Mouse (Mus musculus): Measurements from ENCODE around the gene Pappa.

Pappa gene

GRCm38 (mm10) chr4:65166288-65166835 lies 42.4 kb downstream of the Pappa start:
- no peak for DNase-seq (ENCODE audit: extremely low spot score, low spot score)

GRCm38 (mm10) chr4:65174505-65174904 lies 50.5 kb downstream of the Pappa start:
- DNase-seq (ENCODE audit: extremely low spot score, low spot score) = no peak

- no peak for DNase-seq (ENCODE audit: extremely low spot score, low spot score)
These were observed 54.2 kb downstream of the Pappa start for GRCm38 (mm10) chr4:65178146-65178545.

- no peak for DNase-seq (ENCODE audit: extremely low spot score, low spot score)
These were observed 63.3 kb downstream of the Pappa start for GRCm38 (mm10) chr4:65187236-65187635.

- no peak for DNase-seq (ENCODE audit: extremely low spot score, low spot score)
These were observed 63.7 kb downstream of the Pappa start for GRCm38 (mm10) chr4:65187716-65188115.

GRCm38 (mm10) chr4:65188921-65189485 lies 65.0 kb downstream of the Pappa start:
- no peak for DNase-seq (ENCODE audit: extremely low spot score, low spot score)

GRCm38 (mm10) chr4:65192810-65193209 lies 68.8 kb downstream of the Pappa start:
- DNase-seq (ENCODE audit: extremely low spot score, low spot score) = no peak

GRCm38 (mm10) chr4:65195971-65196370 lies 72.0 kb downstream of the Pappa start:
- no peak for DNase-seq (ENCODE audit: extremely low spot score, low spot score)

GRCm38 (mm10) chr4:65203666-65204065 lies 79.7 kb downstream of the Pappa start:
- DNase-seq (ENCODE audit: extremely low spot score, low spot score) = no peak

GRCm38 (mm10) chr4:65205446-65205845 lies 81.5 kb downstream of the Pappa start:
- no peak for DNase-seq (ENCODE audit: extremely low spot score, low spot score)

- DNase-seq (ENCODE audit: extremely low spot score, low spot score) = no peak
These were observed 85.5 kb downstream of the Pappa start for GRCm38 (mm10) chr4:65209369-65210015.

- no peak for DNase-seq (ENCODE audit: extremely low spot score, low spot score)
These were observed 92.7 kb downstream of the Pappa start for GRCm38 (mm10) chr4:65216682-65217081.

- DNase-seq (ENCODE audit: extremely low spot score, low spot score) = peak; percentile 16
These were observed 93.8 kb downstream of the Pappa start for GRCm38 (mm10) chr4:65217651-65218364.

GRCm38 (mm10) chr4:65223901-65224300 lies 99.9 kb downstream of the Pappa start:
- DNase-seq (ENCODE audit: extremely low spot score, low spot score) = no peak

GRCm38 (mm10) chr4:65238540-65238998 lies 114.6 kb downstream of the Pappa start:
- DNase-seq (ENCODE audit: extremely low spot score, low spot score) = peak; percentile 51

GRCm38 (mm10) chr4:65242434-65242931 lies 118.5 kb downstream of the Pappa start:
- DNase-seq (ENCODE audit: extremely low spot score, low spot score) = peak; percentile 25

GRCm38 (mm10) chr4:65243245-65243644 lies 119.3 kb downstream of the Pappa start:
- DNase-seq (ENCODE audit: extremely low spot score, low spot score) = peak; percentile 47

GRCm38 (mm10) chr4:65245015-65245414 lies 121.0 kb downstream of the Pappa start:
- no peak for DNase-seq (ENCODE audit: extremely low spot score, low spot score)

- peak; percentile 35 for DNase-seq (ENCODE audit: extremely low spot score, low spot score)
These were observed 121.5 kb downstream of the Pappa start for GRCm38 (mm10) chr4:65245440-65245839.

- no peak for DNase-seq (ENCODE audit: extremely low spot score, low spot score)
These were observed 128.2 kb downstream of the Pappa start for GRCm38 (mm10) chr4:65252193-65252592.

GRCm38 (mm10) chr4:65254073-65254472 lies 130.1 kb downstream of the Pappa start:
- DNase-seq (ENCODE audit: extremely low spot score, low spot score) = no peak

GRCm38 (mm10) chr4:65267066-65267465 lies 143.1 kb downstream of the Pappa start:
- no peak for DNase-seq (ENCODE audit: extremely low spot score, low spot score)
